Mouse (Mus musculus) cerebellum, adult 2 months (tissue): ENCODE results near the gene Abhd11.

Experiments used
- CTCF ChIP-seq: fragments of 200-500 bp; IDR thresholded peaks from 2 replicates; pipeline ENCODE4 v1.5.1; 2011; ENCODE audit warnings: low read depth, mild to moderate bottlenecking, control low read depth, low read length, moderate library complexity, borderline replicate concordance; ENCODE audit not compliant: insufficient read depth
- POLR2A ChIP-seq: fragments of 200-500 bp; IDR thresholded peaks from 2 replicates; pipeline ENCODE4 v1.6.1; 2011; ENCODE audit warnings: low read length, control low read depth, borderline replicate concordance; ENCODE audit not compliant: insufficient read depth

GRCm38 (mm10) chr5:135008671-135009589 is at the start of gene Abhd11:
- no peak for TF ChIP-seq CTCF
- TF ChIP-seq POLR2A = peak; percentile 92
